Mouse (Mus musculus): ENCODE measurements around the gene Hoxc8.

The Hoxc8 gene

DNA sequence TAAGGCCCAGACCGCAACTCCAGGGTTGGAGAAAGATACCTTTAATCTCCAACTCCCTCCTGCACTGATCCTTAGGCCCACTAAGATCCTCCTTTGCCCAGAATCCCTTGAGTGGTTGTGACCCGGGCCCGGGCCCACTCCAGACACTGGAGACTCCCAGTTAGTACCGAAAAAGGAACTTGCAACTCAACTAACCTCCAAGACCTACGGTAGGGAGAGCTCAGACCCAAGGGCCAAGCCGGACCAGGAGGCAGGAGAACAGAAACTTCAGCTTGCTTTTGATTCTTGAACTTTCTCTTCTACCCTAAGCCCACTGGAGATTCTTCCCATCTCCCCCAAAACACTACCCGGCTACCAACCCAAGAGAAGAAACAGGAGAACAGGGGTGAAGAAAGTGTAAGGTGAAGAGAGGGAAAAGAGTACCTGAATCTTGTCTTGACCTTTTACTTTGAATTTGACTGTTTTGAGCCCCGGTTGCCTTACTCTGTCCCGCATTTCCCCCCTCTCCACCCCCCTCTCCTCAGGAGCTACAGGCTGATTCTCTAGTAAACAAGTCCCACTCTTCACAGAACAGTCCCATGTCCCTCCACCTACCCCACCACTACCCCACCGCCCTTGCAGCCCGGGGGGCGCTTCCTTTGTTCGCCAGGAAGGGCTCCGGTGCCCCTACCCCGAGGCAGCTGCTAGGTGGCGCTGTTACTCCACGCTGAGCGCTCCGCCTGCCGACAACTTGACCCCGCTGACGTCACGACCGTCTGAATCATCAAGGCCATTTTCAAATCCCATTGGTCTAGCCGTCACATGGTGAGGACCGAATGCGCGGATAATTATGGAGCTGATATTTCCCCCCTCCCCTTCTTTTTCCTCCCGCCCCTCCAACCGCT is 24.3 kb upstream of the Hoxc8 start:
- peak; percentile 53 to 58 for DNase-seq

GRCm38 (mm10) chr15:102966776-102967311 is 23.6 kb upstream of the Hoxc8 start, which contains the start of gene Hoxc10:
TSS of gene Hoxc10 (plus strand) at chr15:102966796.
- no peak for DNase-seq

- no peak for DNase-seq
Observed at GRCm38 (mm10) chr15:102967312-102967510, 23.2 kb upstream of the Hoxc8 start, which contains the start of gene Hoxc5. TSS of gene Hoxc5 (plus strand) at chr15:102967443.

GRCm38 (mm10) chr15:102967511-102968397 is 22.7 kb upstream of the Hoxc8 start:
- no peak for DNase-seq

GRCm38 (mm10) chr15:102969296-102969695 is 21.1 kb upstream of the Hoxc8 start:
- DNase-seq: no peak

DNA sequence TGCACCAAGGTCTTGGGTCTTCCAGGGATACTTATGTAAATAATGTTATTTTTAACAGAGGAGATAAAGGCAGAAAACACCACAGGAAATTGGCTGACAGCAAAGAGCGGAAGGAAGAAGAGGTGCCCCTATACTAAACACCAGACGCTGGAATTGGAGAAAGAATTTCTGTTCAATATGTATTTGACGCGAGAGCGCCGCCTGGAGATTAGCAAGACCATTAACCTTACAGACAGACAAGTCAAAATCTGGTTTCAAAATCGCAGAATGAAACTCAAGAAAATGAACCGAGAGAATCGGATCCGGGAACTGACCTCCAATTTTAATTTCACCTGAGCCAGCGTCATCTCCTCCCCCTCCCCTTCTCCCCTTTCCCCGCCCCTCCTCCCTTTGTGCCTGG is 19.7 kb upstream of the Hoxc8 start:
- no peak for DNase-seq

- no peak for DNase-seq
Observed at GRCm38 (mm10) chr15:102972254-102972653, 18.2 kb upstream of the Hoxc8 start.

DNA sequence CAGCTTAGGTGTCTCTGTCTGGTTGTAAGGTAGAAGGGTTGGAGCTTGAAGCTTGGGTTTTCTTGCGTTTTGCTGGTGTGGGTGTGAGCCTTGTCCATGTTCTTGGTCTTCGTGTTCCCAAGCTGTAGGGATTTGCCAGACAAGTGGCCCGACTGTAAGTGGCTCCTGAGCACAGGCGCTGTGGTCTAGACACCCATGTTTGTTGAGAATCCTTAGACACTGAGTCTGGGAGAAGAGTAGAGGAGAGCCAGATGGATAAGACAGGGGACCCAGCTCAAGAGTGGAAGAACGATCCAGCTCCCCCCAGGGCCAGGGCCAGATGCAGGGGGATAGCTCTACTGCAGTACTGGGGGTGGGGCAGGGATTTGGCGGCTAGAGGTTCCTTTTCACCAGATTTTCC is 17.7 kb upstream of the Hoxc8 start:
- no peak for DNase-seq

DNA sequence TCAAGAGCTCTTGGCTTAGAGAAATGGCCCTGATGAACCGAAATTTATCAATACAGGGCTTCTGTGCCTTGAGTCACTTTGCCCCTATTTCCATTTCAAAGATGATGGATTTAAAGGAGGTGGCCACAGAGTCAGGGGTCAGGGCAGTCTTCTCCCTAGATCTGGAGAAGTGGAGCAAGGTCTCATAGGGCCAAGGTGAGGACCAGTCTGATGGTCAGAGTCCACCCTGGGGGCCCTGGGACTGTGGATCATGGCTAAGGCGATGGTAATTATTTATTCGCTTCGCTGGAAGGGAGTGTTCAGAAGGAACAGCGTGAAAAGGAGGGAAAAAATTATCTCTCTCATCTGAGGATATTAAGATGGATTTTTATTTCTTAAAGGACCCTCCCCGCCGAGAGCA is 15.4 kb upstream of the Hoxc8 start:
- no peak for DNase-seq

DNA sequence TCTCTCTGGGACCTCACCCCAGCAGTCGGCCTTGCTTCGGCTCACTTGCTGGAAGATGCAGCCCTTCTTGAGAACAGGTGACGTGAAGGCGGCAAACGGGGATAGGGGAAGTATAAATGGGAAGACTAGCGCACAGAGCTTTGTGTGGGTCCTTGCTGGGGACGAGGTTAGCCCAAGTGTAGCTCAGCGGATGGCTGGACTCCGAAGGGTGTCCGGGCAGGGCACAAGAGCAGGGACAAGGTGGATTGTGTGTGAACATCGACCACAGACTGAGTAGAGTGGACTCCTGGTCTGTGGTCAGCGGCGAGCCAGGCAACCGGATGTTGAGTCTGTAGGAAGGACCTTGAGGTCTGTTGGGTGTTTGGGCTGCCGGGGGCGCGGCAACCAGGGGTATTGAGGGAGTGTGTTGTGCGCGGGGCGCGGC is 14.7 kb upstream of the Hoxc8 start:
- DNase-seq: no peak

GRCm38 (mm10) chr15:102976171-102976570 is 14.2 kb upstream of the Hoxc8 start, which contains the start of gene Hoxc9:
TSS of gene Hoxc9 (plus strand) at chr15:102976439.
- no peak for DNase-seq

DNA sequence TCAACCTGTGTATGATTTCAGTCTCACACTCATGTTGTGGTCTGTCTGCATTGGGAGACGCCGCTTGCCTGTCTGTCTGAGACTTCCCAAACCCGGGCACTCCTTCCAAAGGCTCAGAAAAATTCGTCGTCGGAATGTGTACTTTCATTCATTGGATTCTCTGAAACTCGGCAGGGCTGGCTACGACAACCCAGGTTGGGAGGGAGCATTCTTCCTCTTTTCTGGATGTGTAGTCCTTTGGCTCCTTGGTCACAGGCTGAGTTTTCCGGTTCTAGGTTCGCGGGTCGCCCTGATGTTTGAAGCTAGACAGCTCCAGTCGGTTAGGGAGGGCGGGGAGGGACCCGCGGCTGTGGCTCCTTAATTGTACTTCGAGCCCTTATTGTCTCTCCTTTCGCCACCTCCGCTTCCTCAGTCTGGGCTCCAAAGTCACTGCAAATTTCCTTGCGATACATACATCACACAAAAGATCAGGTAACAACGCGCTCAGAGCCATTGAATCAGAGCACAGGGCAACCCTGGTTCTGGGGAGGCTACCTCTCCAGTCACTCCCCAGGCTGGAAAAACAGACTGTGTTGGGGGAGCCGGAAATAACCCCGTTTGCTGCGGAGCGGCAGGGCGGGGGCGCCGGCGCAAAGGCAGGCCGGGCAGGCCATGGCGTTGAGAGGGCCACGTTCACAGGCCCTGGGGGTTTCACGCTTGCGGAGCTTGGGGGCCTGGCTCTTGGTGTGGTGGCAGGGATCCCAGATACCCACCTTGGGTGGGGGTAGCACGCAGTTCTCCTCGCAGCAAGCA is 13.6 kb upstream of the Hoxc8 start:
- DNase-seq: no peak

DNA sequence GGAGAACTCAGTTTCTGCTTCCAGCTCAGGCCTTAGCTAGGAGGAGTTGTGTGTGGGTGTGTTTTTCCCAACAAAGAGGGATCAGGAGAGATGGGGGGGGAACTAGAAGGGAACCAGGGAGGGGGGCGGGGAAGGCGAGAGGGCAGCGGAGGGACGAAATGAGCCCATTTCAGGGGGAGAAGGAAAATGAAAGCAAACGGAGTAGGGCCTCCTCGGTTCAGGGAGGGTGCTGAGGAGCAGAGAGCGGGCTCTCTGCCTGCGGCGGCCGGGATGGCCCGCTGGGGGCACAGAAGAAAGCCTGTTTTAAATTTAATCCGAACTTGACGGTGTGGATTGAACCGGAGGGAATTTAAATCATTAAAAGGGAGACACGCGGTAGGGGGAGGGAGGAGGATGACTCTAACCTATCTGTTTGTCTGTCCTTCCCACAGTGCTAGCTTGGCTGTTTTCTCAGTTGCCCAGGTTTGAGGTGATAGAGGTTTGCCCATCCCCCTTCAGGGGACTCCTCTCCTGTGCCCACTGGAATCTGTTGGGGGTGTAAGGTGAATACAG is 12.9 kb upstream of the Hoxc8 start:
- DNase-seq: no peak

- DNase-seq: no peak
Observed at GRCm38 (mm10) chr15:102978615-102979515, 11.5 kb upstream of the Hoxc8 start.

DNA sequence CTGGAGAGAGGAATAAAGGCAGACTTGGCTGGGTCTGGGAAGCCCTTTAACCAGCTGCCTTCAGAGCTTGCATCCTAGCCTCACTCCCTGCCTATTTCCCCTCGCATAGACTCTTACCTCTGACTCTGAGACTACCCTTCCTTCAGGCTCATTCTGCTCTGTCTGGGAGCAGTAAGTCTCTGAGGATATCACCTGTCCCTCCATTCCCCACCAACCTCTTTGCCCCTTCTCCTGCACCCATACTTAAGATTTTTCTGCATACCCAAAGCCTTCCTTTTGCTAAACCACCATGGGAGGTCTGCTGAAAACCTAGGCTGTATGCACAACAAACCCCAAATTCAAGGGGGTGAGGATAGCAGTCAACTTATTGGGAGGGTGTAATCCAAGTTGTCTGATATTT is 10.5 kb upstream of the Hoxc8 start:
- DNase-seq: no peak

- no peak for DNase-seq
Observed at GRCm38 (mm10) chr15:102980352-102980751, 10.1 kb upstream of the Hoxc8 start.

- DNase-seq: no peak
Observed at GRCm38 (mm10) chr15:102980912-102981311, 9.5 kb upstream of the Hoxc8 start.

GRCm38 (mm10) chr15:102981379-102982288 is 8.8 kb upstream of the Hoxc8 start:
- no peak for DNase-seq

DNA sequence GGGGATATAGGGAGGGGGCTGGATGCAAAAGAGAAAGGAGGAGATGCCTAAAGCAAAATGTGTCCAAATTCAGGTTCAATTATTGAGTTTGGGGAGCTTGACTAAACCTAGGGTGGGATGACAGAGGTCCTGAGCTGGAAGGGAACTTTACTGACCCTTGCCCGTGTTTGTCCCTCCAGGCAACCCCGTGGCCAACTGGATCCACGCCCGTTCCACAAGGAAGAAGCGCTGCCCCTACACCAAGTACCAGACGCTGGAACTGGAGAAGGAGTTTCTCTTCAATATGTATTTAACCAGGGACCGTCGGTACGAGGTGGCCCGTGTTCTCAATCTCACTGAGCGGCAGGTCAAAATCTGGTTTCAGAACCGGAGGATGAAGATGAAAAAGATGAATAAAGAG is 6.7 kb upstream of the Hoxc8 start:
- no peak for DNase-seq

- no peak for DNase-seq
Observed at GRCm38 (mm10) chr15:102984521-102984920, 5.9 kb upstream of the Hoxc8 start.
